Mouse (Mus musculus): ENCODE measurements at regions not wholly inside any gene's neighbourhood (a gene's known extent, or its start where the extent isn't known, plus 50 kb on each side); places are given as distances from the start of the nearest gene placed in this dataset.

- TF ChIP-seq CTCF (IDR thresholded peaks at IDR 0.05) (no peak), EP300 (IDR thresholded peaks at IDR 0.05) (no peak)
Measured at GRCm38 (mm10) chr8:39268970-39269497, 1405.8 kb upstream of the Adam24 start.

Measured in lung, postnatal 0 days (tissue).